In genomic region chr2:101555886-101556285, GRCm38 (mm10) we compare ENCODE assay signal across 22 mouse cellular contexts.
"Had no signal": no experiment of that assay in that cellular context is flagged by ENCODE, and none has a peak within 500 bp of the region (broad histone marks: within the 10 kb centered on the region; RNA-seq: fewer than 3 reads in every experiment).

No protein-coding gene starts in this region.

- H3K27ac ChIP-seq: layer of hippocampus, adult 2 months; limb, embryonic 10.5 days; limb, embryonic 13.5 days; liver, embryonic 12.5 days; liver, embryonic 15.5 days; lung, embryonic 15.5 days; midbrain, embryonic 10.5 days; midbrain, embryonic 13.5 days; neural tube, embryonic 13.5 days; stomach, postnatal 0 days had no signal

- H3K9ac ChIP-seq: limb, embryonic 13.5 days; liver, embryonic 12.5 days; liver, embryonic 15.5 days; lung, embryonic 15.5 days; midbrain, embryonic 13.5 days; neural tube, embryonic 13.5 days had no signal

- H3K4me2 ChIP-seq: limb, embryonic 13.5 days; liver, embryonic 12.5 days; liver, embryonic 15.5 days; lung, embryonic 15.5 days; midbrain, embryonic 13.5 days; neural tube, embryonic 13.5 days had no signal

- H3K4me1 ChIP-seq: limb, embryonic 10.5 days; limb, embryonic 13.5 days; liver, embryonic 12.5 days; liver, embryonic 15.5 days; lung, embryonic 15.5 days; megakaryocyte, embryonic 14.5 days; midbrain, embryonic 10.5 days; midbrain, embryonic 13.5 days had no signal

- H3K9me3 ChIP-seq: limb, embryonic 10.5 days; limb, embryonic 13.5 days; liver, embryonic 12.5 days; liver, embryonic 15.5 days; lung, embryonic 15.5 days; megakaryocyte, embryonic 14.5 days; midbrain, embryonic 10.5 days; midbrain, embryonic 13.5 days; neural tube, embryonic 13.5 days had no signal

- ATAC-seq: liver, embryonic 12.5 days; midbrain, embryonic 13.5 days; midbrain, embryonic 16.5 days had no signal

- DNase-seq: layer of hippocampus, adult 9-11 months; liver; lung, adult 18-20 months; lung, postnatal 10 days; lung, postnatal 36 days; retina, postnatal 1 day; thymus, adult 2 months; thymus, postnatal 14 days; thymus, postnatal 4 days had no signal

- H3K27me3 ChIP-seq: limb, embryonic 13.5 days; liver, embryonic 12.5 days; liver, embryonic 15.5 days; lung, embryonic 15.5 days; megakaryocyte, embryonic 14.5 days; midbrain, embryonic 13.5 days; neural tube, embryonic 13.5 days had no signal

- H3K4me3 ChIP-seq: layer of hippocampus, adult 2 months; limb, embryonic 10.5 days; limb, embryonic 13.5 days; liver, embryonic 12.5 days; liver, embryonic 15.5 days; lung, embryonic 15.5 days; megakaryocyte, embryonic 14.5 days; midbrain, embryonic 10.5 days; midbrain, embryonic 13.5 days; myocyte; neural tube, embryonic 13.5 days had no signal

- H3K36me3 ChIP-seq: limb, embryonic 10.5 days; liver, embryonic 12.5 days; liver, embryonic 15.5 days; lung, embryonic 15.5 days; midbrain, embryonic 10.5 days; midbrain, embryonic 13.5 days; neural tube, embryonic 13.5 days had no signal
